Comparison of ENCODE assay signal across 11 mouse cellular contexts in the genomic region with DNA sequence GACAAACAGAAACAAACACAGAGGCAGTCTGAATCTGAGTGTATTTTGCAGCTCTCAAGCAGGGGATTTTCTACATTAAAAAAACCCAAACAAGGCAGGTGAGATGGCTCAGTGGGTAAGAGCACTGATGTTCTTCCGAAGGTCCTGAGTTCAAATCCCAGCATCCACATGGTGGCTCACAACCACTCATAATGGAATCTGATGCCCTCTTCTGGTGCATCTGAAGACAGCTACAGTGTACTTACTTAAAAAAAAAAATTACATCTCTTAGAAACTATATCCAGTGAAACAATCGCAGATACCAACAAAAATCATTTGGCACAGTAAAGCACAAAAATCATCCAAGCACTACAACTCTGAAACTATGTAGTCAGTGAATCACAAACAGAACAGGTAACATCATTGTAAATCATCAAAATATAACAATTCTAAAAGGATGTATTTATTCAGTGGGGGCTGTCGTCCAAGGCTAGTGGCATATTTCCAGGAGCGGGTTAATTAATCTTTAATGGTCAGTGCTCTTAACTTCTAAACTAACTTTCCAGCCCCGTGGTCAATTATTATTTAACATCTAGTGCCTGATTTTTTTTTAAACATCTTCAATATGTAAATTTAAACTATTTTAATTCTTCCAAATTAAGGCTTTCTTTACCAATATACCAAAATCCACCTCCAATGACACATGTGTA. TPM values are rescaled to one million over a fixed set of nuclear protein-coding genes. Genes with fewer than 3 reads are reported as not detected.
DNase-seq lines count a peak whose midpoint lies in the region; ATAC-seq and TF ChIP-seq lines count a peak whose summit lies in the region.
"Not testable (repeated sequence)": the region's sequence is repeated elsewhere in the genome, so short reads cannot be mapped to it uniquely, and the experiment has no call there.
"Had no signal": no experiment of that assay in that cellular context is flagged by ENCODE, and none has a peak within 500 bp of the region (broad histone marks: within the 10 kb centered on the region; RNA-seq: fewer than 3 reads in every experiment).

No protein-coding gene starts in this region.

- in situ Hi-C loops in CH12.LX (cut with MboI; ENCODE audit: low pct_ligation_motif_present, low pct_unique_long_range_greater_than_20kb, low sequenced_read_pairs): not testable (repeated sequence)

- H3K27ac ChIP-seq in CH12.LX (ENCODE audit: insufficient read depth, low read depth); layer of hippocampus, adult 2 months; midbrain, embryonic 11.5 days (ENCODE audit: low read depth, low read length); stomach, postnatal 0 days (replicated peaks): not testable (repeated sequence)
- peak overlapping the region; percentile 33; the same call in 1 of the 2 replicates for H3K27ac ChIP-seq in kidney, adult 2 months (ENCODE audit: insufficient read depth, low read depth, low read length)

- H3K9me3 ChIP-seq in CH12.LX (replicated peaks; ENCODE audit: low read length); midbrain, embryonic 11.5 days (ENCODE audit: control insufficient read depth, low read length); stomach, postnatal 0 days (ENCODE audit: control insufficient read depth, low read length): not testable (repeated sequence)

- H3K4me1 ChIP-seq in CH12.LX (ENCODE audit: control insufficient read depth in 1 of 2, insufficient read depth in 2 of 2): peaks cover 10 to 25% of the 10 kb centered on the region in 2 experiments
- H3K4me1 ChIP-seq in kidney, adult 2 months (ENCODE audit: control insufficient read depth, insufficient read depth, low read length): peaks cover 18% of the 10 kb centered on the region
- H3K4me1 ChIP-seq in midbrain, embryonic 11.5 days (ENCODE audit: control insufficient read depth, insufficient read depth, low read length); stomach, postnatal 0 days (replicated peaks; ENCODE audit: control insufficient read depth, insufficient read depth): not testable (repeated sequence)

- 45% methylated on average over 5 of the region's 5 CpGs for WGBS in kidney, adult 2 months
- WGBS in midbrain, embryonic 11.5 days: 92% methylated on average over 5 of the region's 5 CpGs
- WGBS in stomach, postnatal 0 days: 74% methylated on average over 5 of the region's 5 CpGs

- peak overlapping the region in 2 of 3 experiments; percentile 50 to 86 for H3K4me3 ChIP-seq in CH12.LX (replicated peaks in 1 of 3; ENCODE audit: low read depth in 2 of 3, low read length in 2 of 3, poor library complexity in 1 of 3)
- not testable (repeated sequence) for H3K4me3 ChIP-seq in kidney, adult 2 months (ENCODE audit: insufficient read depth, low read depth, low read length); layer of hippocampus, adult 2 months; midbrain, embryonic 11.5 days (ENCODE audit: low read depth, low read length); stomach, postnatal 0 days (ENCODE audit: low read depth, low read length)

- not testable (repeated sequence) for ATAC-seq in midbrain, embryonic 11.5 days (ENCODE audit: low FRiP score); stomach, postnatal 0 days (ENCODE audit: low FRiP score, low TSS enrichment)

- not testable (repeated sequence) for H3K27me3 ChIP-seq in CH12.LX (replicated peaks); kidney, adult 2 months (replicated peaks; ENCODE audit: control insufficient read depth, insufficient read depth, low read length); midbrain, embryonic 11.5 days (ENCODE audit: control insufficient read depth, insufficient read depth, low read length); stomach, postnatal 0 days (ENCODE audit: control insufficient read depth, insufficient read depth, low read length)

- TF ChIP-seq POLR2A in CH12.LX (IDR thresholded peaks at IDR 0.05; ENCODE audit: low read depth, low read length); kidney, adult 2 months (IDR thresholded peaks at IDR 0.05; ENCODE audit: low read depth, low read length): not testable (repeated sequence)

- not testable (repeated sequence) for TF ChIP-seq EP300 in CH12.LX (IDR thresholded peaks at IDR 0.05; ENCODE audit: low read length); stomach, postnatal 0 days (optimal IDR thresholded peaks at IDR 0.05)

- dilution Hi-C loops in CH12.LX (cut with MboI; ENCODE audit: extremely low pct_ligation_motif_present, extremely low pct_unique_long_range_greater_than_20kb, low sequenced_read_pairs): not testable (repeated sequence)

- not testable (repeated sequence) for H3K36me3 ChIP-seq in CH12.LX (replicated peaks in 1 of 2; ENCODE audit: control insufficient read depth in 1 of 2, insufficient read depth in 1 of 2, low read length in 1 of 2); kidney, adult 2 months (ENCODE audit: control insufficient read depth, insufficient read depth, low read length); midbrain, embryonic 11.5 days (ENCODE audit: control insufficient read depth, insufficient read depth, low read length); stomach, postnatal 0 days (ENCODE audit: control insufficient read depth, insufficient read depth, low read length)

- not testable (repeated sequence) for DNase-seq in CH12.LX (ENCODE audit: extremely low read depth); layer of hippocampus, adult 2 months (ENCODE audit: low spot score in 2 of 2); stomach, postnatal 0 days (ENCODE audit: low spot score)
- peak; percentile 88 for DNase-seq in kidney, adult 2 months
- peak; percentile 91 for DNase-seq in kidney, adult 9 months
- DNase-seq in kidney, postnatal 10 days: peak; percentile 27
- DNase-seq in kidney, postnatal 25 days: peak; percentile 60 to 67
- peak; percentile 14 for DNase-seq in midbrain, embryonic 11.5 days (ENCODE audit: low spot score, missing footprints)

- H3K79me2 ChIP-seq in CH12.LX (replicated peaks; ENCODE audit: control insufficient read depth, extremely low read depth, insufficient read depth, poor library complexity, severe bottlenecking): peaks cover 21% of the 10 kb centered on the region

- not testable (repeated sequence) for TF ChIP-seq RAD21 in CH12.LX (IDR thresholded peaks at IDR 0.05; ENCODE audit: low read depth, low read length)

- H3K4me2 ChIP-seq in CH12.LX (ENCODE audit: insufficient read depth, low read depth, poor library complexity, severe bottlenecking): peak overlapping the region; percentile 51; the same call in 1 of the 2 replicates
- H3K4me2 ChIP-seq in midbrain, embryonic 11.5 days; stomach, postnatal 0 days (replicated peaks; ENCODE audit: low read depth): not testable (repeated sequence)

- peak overlapping the region; percentile 85; the same call in 1 of the 2 replicates for H3K9ac ChIP-seq in CH12.LX (ENCODE audit: insufficient read depth, low read depth)
- not testable (repeated sequence) for H3K9ac ChIP-seq in midbrain, embryonic 11.5 days (ENCODE audit: low read length); stomach, postnatal 0 days (ENCODE audit: low read length)

- peak in 1 of 2 experiments; percentile 36; a peak in 2 of 4 replicates for TF ChIP-seq CTCF in CH12.LX (conservative IDR thresholded peaks at IDR 0.05 in 1 of 2, IDR thresholded peaks at IDR 0.05 in 1 of 2; ENCODE audit: low read depth in 2 of 2, low read length in 2 of 2)
- TF ChIP-seq CTCF in kidney, adult 2 months (conservative IDR thresholded peaks at IDR 0.05; ENCODE audit: insufficient read depth, insufficient read length, low read depth, low read length): not testable (repeated sequence)
- TF ChIP-seq CTCF in layer of hippocampus, adult 2 months (conservative IDR thresholded peaks at IDR 0.05): peak; percentile 45
- peak; percentile 32 for TF ChIP-seq CTCF in stomach, postnatal 0 days (IDR thresholded peaks at IDR 0.05; ENCODE audit: low read depth)

TF ChIP-seq in CH12.LX, 34 proteins besides CTCF, POLR2A, EP300 and RAD21:
- peak; percentile 62 for TF ChIP-seq ZNF384 (IDR thresholded peaks at IDR 0.05; ENCODE audit: low read depth, low read length)

RNA-seq across cellular contexts. Expression of a gene that starts 2.7 kb away (rescaled TPM):
- total RNA-seq in CH12.LX (2012; rRNA removed) (4.4 and 5.2 TPM in 2 replicates), CH12.LX (2014; rRNA removed) (7.4 and 7.5 TPM in 2 replicates)
- 11.0 and 12.2 TPM in 2 replicates for polyA plus RNA-seq in CH12.LX (2012; ENCODE audit: insufficient read length, low read depth)
- 3.6 and 4.3 TPM in 2 replicates for polyA plus RNA-seq in kidney, adult 2 months (2012; rRNA removed)
- 1 to 10 TPM; 1.2 to 1.8 TPM for total RNA-seq in layer of hippocampus, adult 2 months (2021)
- polyA plus RNA-seq in midbrain, embryonic 11.5 days (2014; fragmentation: Nextera tagmentation; extraction: Ambion mirVana): 0.97 and 1.2 TPM in 2 replicates
- polyA plus RNA-seq in stomach, postnatal 0 days (2015; fragmentation: Nextera tagmentation; extraction: Ambion mirVana): 1.1 and 1.4 TPM in 2 replicates
- total RNA-seq: common myeloid progenitor, adult 5-6 weeks; MEL had no signal
- polyA plus RNA-seq: erythroblast, embryonic 14.5 days had no signal

RNA-seq across cellular contexts. Expression of a gene that starts 55.7 kb away (rescaled TPM):
- total RNA-seq in CH12.LX (2012; rRNA removed): 300 and 318 TPM in 2 replicates
- 223 and 251 TPM in 2 replicates for total RNA-seq in CH12.LX (2014; rRNA removed)
- polyA plus RNA-seq in CH12.LX (2012; ENCODE audit: insufficient read length, low read depth): 465 and 470 TPM in 2 replicates
- 1,603 and 1,750 TPM in 2 replicates for polyA plus RNA-seq in kidney, adult 2 months (2012; rRNA removed)
- total RNA-seq in layer of hippocampus, adult 2 months (2021): 1,000 to 10,000 TPM; 1,331 to 1,399 TPM
- 77.3 and 83.9 TPM in 2 replicates for polyA plus RNA-seq in midbrain, embryonic 11.5 days (2014; fragmentation: Nextera tagmentation; extraction: Ambion mirVana)
- polyA plus RNA-seq in stomach, postnatal 0 days (2015; fragmentation: Nextera tagmentation; extraction: Ambion mirVana): 128 and 129 TPM in 2 replicates
